Comparison of ENCODE assay signal across 11 mouse cellular contexts in genomic region chr8:124294900-124295299, GRCm38 (mm10).
DNase-seq lines count a peak whose midpoint lies in the region; ATAC-seq lines count a peak whose summit lies in the region.
"Had no signal": no experiment of that assay in that cellular context is flagged by ENCODE, and none has a peak within 500 bp of the region (broad histone marks: within the 10 kb centered on the region; RNA-seq: fewer than 3 reads in every experiment).

No protein-coding gene starts in this region.

- H3K27ac ChIP-seq in heart, embryonic 14.5 days (replicated peaks in 1 of 2; ENCODE audit: control insufficient read depth in 1 of 2, insufficient read depth in 1 of 2, low read depth in 2 of 2, low read length in 2 of 2), result peak overlapping the region; percentile 57 to 67
- 0 out of 2 replicates have a peak overlapping the region, but pooled peaks have one; percentile 32 for H3K27ac ChIP-seq in midbrain, embryonic 14.5 days (replicated peaks; ENCODE audit: low read depth, low read length)
- H3K27ac ChIP-seq in midbrain, embryonic 11.5 days (ENCODE audit: low read depth, low read length), result no peak overlapping the region
- H3K27ac ChIP-seq in limb, embryonic 15.5 days, result peak overlapping the region; percentile 23; the same call in 1 of the 2 replicates
- peak overlapping the region; percentile 24; the same call in 1 of the 2 replicates for H3K27ac ChIP-seq in stomach, embryonic 15.5 days

- no peak for DNase-seq in heart, adult 9 months (ENCODE audit: low spot score in 2 of 2)
- no peak for DNase-seq in midbrain, embryonic 14.5 days
- no peak for DNase-seq in midbrain, embryonic 11.5 days (ENCODE audit: low spot score, missing footprints)
- no peak for DNase-seq in thymus, postnatal 0 days (ENCODE audit: low spot score)
- DNase-seq: cerebellum, adult 11-12 months; kidney, postnatal 14 days; lung, adult 18-20 months had no signal

- no peak overlapping the region for H3K4me3 ChIP-seq in heart, embryonic 14.5 days (ENCODE audit: control insufficient read depth in 1 of 2, insufficient read depth in 1 of 2, low read depth in 1 of 2, low read length in 2 of 2)
- H3K4me3 ChIP-seq in midbrain, embryonic 14.5 days (replicated peaks; ENCODE audit: low read depth, low read length), result no peak overlapping the region
- no peak overlapping the region for H3K4me3 ChIP-seq in midbrain, embryonic 11.5 days (ENCODE audit: low read depth, low read length)
- no peak overlapping the region for H3K4me3 ChIP-seq in limb, embryonic 15.5 days
- H3K4me3 ChIP-seq in stomach, embryonic 15.5 days (replicated peaks), result no peak overlapping the region

- no peaks in the 10 kb centered on the region for H3K27me3 ChIP-seq in heart, embryonic 14.5 days (ENCODE audit: control insufficient read depth, insufficient read depth, low read length)
- H3K27me3 ChIP-seq in midbrain, embryonic 14.5 days (ENCODE audit: control insufficient read depth, insufficient read depth, low read length), result no peaks in the 10 kb centered on the region
- H3K27me3 ChIP-seq in midbrain, embryonic 11.5 days (ENCODE audit: control insufficient read depth, insufficient read depth, low read length), result no peaks in the 10 kb centered on the region
- H3K27me3 ChIP-seq in limb, embryonic 15.5 days, result no peaks in the 10 kb centered on the region
- H3K27me3 ChIP-seq in stomach, embryonic 15.5 days (replicated peaks), result no peaks in the 10 kb centered on the region

- ATAC-seq in heart, embryonic 14.5 days (ENCODE audit: insufficient number of reproducible peaks, insufficient read depth, low FRiP score, low read depth), result no peak
- no peak for ATAC-seq in midbrain, embryonic 14.5 days (ENCODE audit: low FRiP score, low TSS enrichment)
- no peak for ATAC-seq in midbrain, embryonic 11.5 days (ENCODE audit: low FRiP score)
- ATAC-seq in limb, embryonic 15.5 days (ENCODE audit: insufficient number of reproducible peaks, low FRiP score, low TSS enrichment, low read depth), result no peak
- no peak for ATAC-seq in stomach, embryonic 15.5 days (ENCODE audit: insufficient read depth, low FRiP score, low read depth)
- no peak for ATAC-seq in inflammation-experienced regulatory T-cells, adult 6 months

- no peak overlapping the region for H3K4me2 ChIP-seq in heart, embryonic 14.5 days (ENCODE audit: low read length)
- H3K4me2 ChIP-seq in midbrain, embryonic 14.5 days (ENCODE audit: low read length), result no peak overlapping the region
- no peak overlapping the region for H3K4me2 ChIP-seq in midbrain, embryonic 11.5 days
- H3K4me2 ChIP-seq in limb, embryonic 15.5 days, result no peak overlapping the region
- no peak overlapping the region for H3K4me2 ChIP-seq in stomach, embryonic 15.5 days

- 0 out of 2 replicates have a peak, but pooled peaks cover 8% of the 10 kb centered on the region for H3K36me3 ChIP-seq in heart, embryonic 14.5 days (ENCODE audit: control insufficient read depth, insufficient read depth, low read length)
- 0 out of 2 replicates have a peak, but pooled peaks cover 9% of the 10 kb centered on the region for H3K36me3 ChIP-seq in midbrain, embryonic 14.5 days (ENCODE audit: control insufficient read depth, insufficient read depth, low read length)
- H3K36me3 ChIP-seq in midbrain, embryonic 11.5 days (ENCODE audit: control insufficient read depth, insufficient read depth, low read length), result no peaks in the 10 kb centered on the region; the same call in 1 of the 2 replicates
- no peaks in the 10 kb centered on the region for H3K36me3 ChIP-seq in limb, embryonic 15.5 days
- no peaks in the 10 kb centered on the region; the same call in 1 of the 2 replicates for H3K36me3 ChIP-seq in stomach, embryonic 15.5 days

- no peak overlapping the region for H3K9ac ChIP-seq in heart, embryonic 14.5 days (ENCODE audit: low read length)
- no peak overlapping the region for H3K9ac ChIP-seq in midbrain, embryonic 14.5 days (replicated peaks; ENCODE audit: low read length)
- H3K9ac ChIP-seq in midbrain, embryonic 11.5 days (ENCODE audit: low read length), result no peak overlapping the region
- H3K9ac ChIP-seq in limb, embryonic 15.5 days, result no peak overlapping the region
- H3K9ac ChIP-seq in stomach, embryonic 15.5 days, result no peak overlapping the region

- H3K4me1 ChIP-seq in heart, embryonic 14.5 days (ENCODE audit: control insufficient read depth in 2 of 2, insufficient read depth in 2 of 2, low read length in 2 of 2), result peaks cover 27 to 33% of the 10 kb centered on the region in 2 experiments
- peaks cover 8% of the 10 kb centered on the region; the same call in 1 of the 2 replicates for H3K4me1 ChIP-seq in midbrain, embryonic 14.5 days (ENCODE audit: control insufficient read depth, insufficient read depth, low read length)
- H3K4me1 ChIP-seq in midbrain, embryonic 11.5 days (ENCODE audit: control insufficient read depth, insufficient read depth, low read length), result peaks cover 5% of the 10 kb centered on the region; the same call in 1 of the 2 replicates
- H3K4me1 ChIP-seq in limb, embryonic 15.5 days, result peaks cover 31% of the 10 kb centered on the region
- H3K4me1 ChIP-seq in stomach, embryonic 15.5 days, result peaks cover 26% of the 10 kb centered on the region

- no peaks in the 10 kb centered on the region for H3K9me3 ChIP-seq in heart, embryonic 14.5 days (ENCODE audit: control insufficient read depth, low read length)
- H3K9me3 ChIP-seq in midbrain, embryonic 14.5 days (ENCODE audit: control insufficient read depth, low read length), result no peaks in the 10 kb centered on the region
- H3K9me3 ChIP-seq in midbrain, embryonic 11.5 days (ENCODE audit: control insufficient read depth, low read length), result no peaks in the 10 kb centered on the region
- no peaks in the 10 kb centered on the region for H3K9me3 ChIP-seq in limb, embryonic 15.5 days
- H3K9me3 ChIP-seq in stomach, embryonic 15.5 days, result no peaks in the 10 kb centered on the region

- WGBS in heart, embryonic 14.5 days, result 55% methylated on average over 10 of the region's 10 CpGs
- 77% methylated on average over 10 of the region's 10 CpGs for WGBS in midbrain, embryonic 14.5 days
- 86% methylated on average over 10 of the region's 10 CpGs for WGBS in midbrain, embryonic 11.5 days
- WGBS in limb, embryonic 15.5 days, result 61% methylated on average over 10 of the region's 10 CpGs
- 52% methylated on average over 10 of the region's 10 CpGs for WGBS in stomach, embryonic 15.5 days
